Mouse (Mus musculus) heart, postnatal 0 days (tissue): Measurements from ENCODE around the gene Pvr. TPM values are rescaled to one million over a fixed set of nuclear protein-coding genes. Genes with fewer than 3 reads are reported as not detected.

Source experiments
- ATAC-seq: fragments of 200-750 bp; cut with Nextera tagmentation; 2 replicates; pipeline ENCODE4 v1.8.0; 2017; ENCODE audit warnings: low read depth, moderate number of reproducible peaks, moderate library complexity; ENCODE audit not compliant: insufficient read depth
- DNase-seq: peaks from one replicate; pipeline ENCODE4 v3.0.0-alpha.2; 2016; ENCODE audit warnings: low spot score
- H3K27ac ChIP-seq: fragments of 300-500 bp; sonication (generic); 2 replicates; pipeline ENCODE4 v1.5.1; 2014; ENCODE audit warnings: low read depth, mild to moderate bottlenecking
- H3K27me3 ChIP-seq: fragments of 300-500 bp; sonication (generic); 2 replicates; pipeline ENCODE4 v1.6.1; 2014; ENCODE audit warnings: low read length, mixed read lengths; ENCODE audit not compliant: control insufficient read depth, insufficient read depth
- H3K36me3 ChIP-seq: fragments of 300-500 bp; sonication (generic); replicated peaks from 2 replicates; pipeline ENCODE4 v1.6.1; 2014; ENCODE audit warnings: low read length, mixed read lengths; ENCODE audit not compliant: control insufficient read depth, insufficient read depth
- H3K4me1 ChIP-seq: fragments of 300-500 bp; sonication (generic); 2 replicates; pipeline ENCODE4 v1.6.1; 2014; ENCODE audit warnings: antibody characterized with exemption; ENCODE audit not compliant: control insufficient read depth, insufficient read depth
- H3K4me2 ChIP-seq: fragments of 300-500 bp; sonication (generic); 2 replicates; pipeline ENCODE4 v1.6.1; 2014; ENCODE audit warnings: low read depth, mild to moderate bottlenecking, low read length, moderate library complexity
- H3K4me3 ChIP-seq: fragments of 300-500 bp; sonication (generic); 2 replicates; pipeline ENCODE4 v1.5.1; 2014; ENCODE audit warnings: low read depth, low read length
- H3K9ac ChIP-seq: fragments of 300-500 bp; sonication (generic); replicated peaks from 2 replicates; pipeline ENCODE4 v1.6.1; 2014; ENCODE audit warnings: low read depth, low read length, mixed read lengths
- H3K9me3 ChIP-seq: fragments of 300-500 bp; sonication (generic); replicated peaks from 2 replicates; pipeline ENCODE4 v1.6.1; 2016; ENCODE audit warnings: low read length; ENCODE audit not compliant: control insufficient read depth
- CTCF ChIP-seq: IDR thresholded peaks from 2 replicates; pipeline ENCODE4 v1.5.1; 2016; ENCODE audit warnings: antibody characterized with exemption, control low read depth, low read depth
- EP300 ChIP-seq: IDR thresholded peaks from 2 replicates; pipeline ENCODE4 v1.6.1; 2016; ENCODE audit warnings: antibody characterized with exemption, low read depth
- WGBS: fragments of 180-500 bp; shearing (Covaris S2); extraction: QIAGEN DNeasy Blood & Tissue Kit; methylation state at CpG from one replicate; pipeline ENCODE4 v1.1.7; 2014; 5-methylcytosine and 5-hydroxymethylcytosine counted together
- polyA plus RNA-seq: library from polyadenylated mRNA; unstranded; fragments of >200 nt; fragmentation: Nextera tagmentation; extraction: Ambion mirVana; gene quantifications from 2 replicates; pipeline ENCODE4 v1.2.1, GENCODE M21; 2015
- total RNA-seq: library from RNA; depleted of rRNA; stranded (reverse); fragments of >200 nt; gene quantifications from 2 replicates; pipeline ENCODE4 v1.2.3, GENCODE M21; 2014; ENCODE audit warnings: low replicate concordance; rRNA removed

Pvr gene
- total RNA-seq (25.8 and 26.1 TPM in 2 replicates), polyA plus RNA-seq (11.3 and 11.6 TPM in 2 replicates)

DNA sequence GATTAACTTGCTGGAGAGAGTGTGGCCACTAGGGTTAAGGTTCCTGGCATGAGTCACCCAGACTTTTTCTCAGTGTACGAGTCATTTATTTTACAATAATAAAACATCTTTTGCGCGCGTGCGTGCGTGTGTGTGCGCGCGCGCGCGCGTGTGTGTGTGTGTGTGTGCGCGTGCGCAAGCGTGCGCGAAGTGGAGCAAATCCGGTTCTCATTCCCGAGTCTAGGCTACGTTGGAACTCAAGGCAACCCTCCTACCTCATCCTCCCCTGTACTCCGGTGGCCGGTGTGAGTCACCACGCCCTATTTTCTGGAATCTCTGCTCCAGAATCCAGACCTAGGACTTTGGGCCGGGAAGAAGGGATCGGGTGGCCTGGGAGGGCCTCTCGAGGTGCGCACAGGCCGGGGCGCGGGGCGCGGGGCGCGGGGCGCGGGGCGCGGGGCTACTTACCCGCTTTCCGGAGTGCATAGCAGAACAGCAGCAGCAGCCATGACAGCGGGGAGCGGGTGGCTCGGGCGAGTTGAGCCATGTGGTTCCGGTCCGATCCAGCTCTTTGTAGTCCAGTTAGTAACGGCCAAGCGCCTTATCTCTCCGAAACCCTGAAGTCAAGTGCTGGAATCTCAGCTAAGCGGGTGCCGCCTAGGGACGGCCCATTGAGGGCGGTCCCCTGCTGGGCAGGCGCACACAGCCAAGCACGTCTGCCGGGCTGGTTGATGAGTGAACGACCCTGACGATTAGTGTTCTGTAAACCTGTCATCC, at the start of gene Pvr:
Gene Pvr (minus strand): TSS at position 655 of the 756 bp plus-strand sequence.
- Histone ChIP-seq H3K9me3 (no peaks in the 10 kb centered on the region), H3K27me3 (no peaks in the 10 kb centered on the region), H3K4me2 (peak within 1 kb of the TSS; percentile 76), H3K9ac (peak within 1 kb of the TSS; percentile 90), H3K27ac (peak within 1 kb of the TSS; percentile 93), H3K36me3 (peaks cover 28% of the 10 kb centered on the region), H3K4me1 (peaks cover 5% of the 10 kb centered on the region; the same call in 1 of the 2 replicates), H3K4me3 (peak within 1 kb of the TSS; percentile 84)
- ATAC-seq (peak; percentile 91), DNase-seq (peak; percentile 90)
- TF ChIP-seq CTCF (peak; percentile 36), EP300 (no peak)
- WGBS, result under 1% methylated on average over 59 of the region's 60 CpGs

DNA sequence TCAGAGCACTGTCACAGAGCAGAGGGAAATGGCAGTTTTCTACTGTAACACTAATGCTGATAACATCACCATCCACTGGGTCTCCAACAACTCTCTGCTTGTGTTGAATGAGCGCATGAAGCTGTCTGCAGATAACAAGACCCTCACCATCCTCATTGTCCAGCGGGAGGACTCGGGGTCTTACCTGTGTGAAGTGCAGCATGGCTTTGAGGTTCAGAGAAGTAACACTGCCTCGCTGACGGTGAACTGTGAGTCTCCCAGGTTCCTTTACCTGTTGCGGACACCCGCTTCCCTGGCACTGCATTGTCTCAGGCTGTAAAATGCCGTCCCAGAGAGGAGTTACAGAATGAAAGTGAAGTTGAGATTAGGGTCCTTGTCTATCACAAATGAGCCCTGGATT, 49.2 kb upstream of the Pvr start:
- Histone ChIP-seq H3K9ac (no peak overlapping the region), H3K4me3 (no peak overlapping the region), H3K4me1 (no peaks in the 10 kb centered on the region), H3K27ac (no peak overlapping the region), H3K36me3 (no peaks in the 10 kb centered on the region), H3K27me3 (no peaks in the 10 kb centered on the region), H3K9me3 (0 out of 2 replicates have a peak, but pooled peaks cover 8% of the 10 kb centered on the region), H3K4me2 (no peak overlapping the region)
- TF ChIP-seq CTCF (no peak), EP300 (no peak)
- DNase-seq, result no peak
- no peak for ATAC-seq
- WGBS, result 86% methylated on average over 8 of the region's 8 CpGs

DNA sequence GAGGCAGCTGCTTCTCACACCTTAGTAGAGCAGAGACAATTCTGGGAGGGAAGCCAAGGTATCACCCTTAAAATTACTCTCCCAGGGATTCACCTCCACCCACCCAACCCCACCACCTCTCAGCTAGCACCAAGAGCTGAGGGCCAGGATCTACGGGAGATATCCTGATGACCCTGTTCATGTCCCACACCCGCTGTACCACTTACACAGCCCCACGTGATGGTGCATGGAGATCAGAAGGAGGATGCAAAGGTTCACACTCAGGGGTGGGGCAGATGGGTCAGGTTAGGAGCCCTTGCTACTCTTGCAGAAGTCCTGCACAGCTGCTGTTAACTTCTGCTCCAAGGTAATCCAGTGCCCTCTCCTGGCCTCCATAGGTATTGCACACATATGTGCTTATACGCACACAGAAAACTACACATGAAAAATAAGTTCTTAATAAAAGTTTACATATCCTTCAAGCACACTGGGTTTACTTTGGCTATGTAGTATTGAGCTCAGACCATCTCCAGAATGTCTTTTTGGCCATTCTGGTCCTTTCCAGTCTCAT, 48.7 kb upstream of the Pvr start:
- Histone ChIP-seq H3K9me3 (0 out of 2 replicates have a peak, but pooled peaks cover 8% of the 10 kb centered on the region), H3K4me1 (no peaks in the 10 kb centered on the region), H3K36me3 (no peaks in the 10 kb centered on the region), H3K9ac (no peak overlapping the region), H3K27ac (no peak overlapping the region), H3K27me3 (no peaks in the 10 kb centered on the region), H3K4me3 (no peak overlapping the region), H3K4me2 (no peak overlapping the region)
- TF ChIP-seq CTCF (no peak), EP300 (no peak)
- no peak for DNase-seq
- WGBS, result 88% methylated on average over 4 of the region's 4 CpGs
- ATAC-seq, result no peak

DNA sequence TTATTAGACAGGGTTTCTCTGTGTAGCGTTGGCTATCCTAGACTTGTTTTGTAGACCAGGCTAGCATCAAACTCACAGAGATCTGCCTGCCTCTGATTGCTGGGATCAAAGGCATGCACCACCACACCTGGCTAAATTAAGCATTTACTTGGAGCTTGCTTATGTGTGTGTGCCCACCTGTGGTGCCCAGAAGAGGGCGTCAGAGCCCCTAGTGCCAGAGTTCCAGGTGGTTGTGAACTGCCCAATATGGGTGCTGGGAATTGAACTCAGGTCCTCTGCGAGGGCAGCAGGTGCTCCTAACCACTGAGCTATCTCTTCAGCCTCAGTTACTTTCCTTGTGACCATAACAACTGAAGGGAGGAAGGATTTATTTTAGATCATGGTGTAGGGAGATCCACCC, 48.1 kb upstream of the Pvr start:
- Histone ChIP-seq H3K27ac (no peak overlapping the region), H3K4me3 (no peak overlapping the region), H3K9me3 (0 out of 2 replicates have a peak, but pooled peaks cover 8% of the 10 kb centered on the region), H3K4me2 (no peak overlapping the region), H3K9ac (no peak overlapping the region), H3K36me3 (no peaks in the 10 kb centered on the region), H3K27me3 (no peaks in the 10 kb centered on the region), H3K4me1 (no peaks in the 10 kb centered on the region)
- ATAC-seq, result no peak
- TF ChIP-seq EP300 (no peak), CTCF (no peak)
- DNase-seq, result no peak
- WGBS, result 61% methylated on average over 3 of the region's 3 CpGs

DNA sequence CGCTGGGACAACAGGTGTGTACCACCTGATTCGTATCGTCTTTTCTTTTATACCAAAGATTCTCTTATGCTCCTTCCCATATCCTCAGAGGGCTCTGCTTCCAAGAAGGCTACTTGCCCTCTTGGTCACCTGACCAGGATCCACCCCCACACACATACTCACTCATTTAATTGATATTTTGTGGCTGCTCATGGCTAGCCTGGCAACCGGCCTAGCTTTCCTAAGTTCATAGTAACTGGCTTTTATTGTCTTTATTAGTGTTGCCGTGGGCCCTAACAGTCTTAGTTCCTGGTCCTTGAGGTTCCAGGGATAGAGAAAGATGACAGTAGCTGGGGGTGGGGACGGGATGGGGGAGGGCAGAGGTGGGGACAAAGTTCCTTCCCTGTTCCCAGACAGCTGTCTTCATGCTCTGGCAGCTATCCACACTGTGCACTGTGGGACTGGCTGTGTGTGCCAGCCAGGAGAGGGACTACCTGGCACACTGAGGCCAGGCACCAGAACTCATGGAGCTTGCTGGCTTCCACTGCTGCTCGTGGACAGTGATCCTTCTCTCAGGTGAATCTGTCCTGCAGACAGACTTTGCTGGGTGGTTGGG, 44.1 kb upstream of the Pvr start, which contains the start of gene Ceacam20:
Gene Ceacam20 (plus strand): TSS at position 428 of the 595 bp plus-strand sequence.
- WGBS, result 74% methylated on average over 7 of the region's 7 CpGs
- no peak for ATAC-seq
- no peak for TF ChIP-seq CTCF
- TF ChIP-seq EP300, result no peak

More for the DNA sequence above, 44.1 kb upstream of the Pvr start, which contains the start of gene Ceacam20:
- Histone ChIP-seq H3K4me3 (no peak within 1 kb of the TSS), H3K9ac (no peak within 1 kb of the TSS), H3K9me3 (0 out of 2 replicates have a peak, but pooled peaks cover 7% of the 10 kb centered on the region), H3K4me1 (no peaks in the 10 kb centered on the region), H3K27ac (no peak within 1 kb of the TSS), H3K4me2 (no peak within 1 kb of the TSS), H3K36me3 (no peaks in the 10 kb centered on the region), H3K27me3 (no peaks in the 10 kb centered on the region)
- no peak for DNase-seq
